Mouse (Mus musculus): ENCODE data around the gene Camsap2. TPM values are rescaled to one million over a fixed set of nuclear protein-coding genes. Genes with fewer than 3 reads are reported as not detected.

Gene Camsap2
- polyA plus RNA-seq, 1 experiment: 40.0 TPM

GRCm38 (mm10) chr1:136266127-136266526 is 79.8 kb downstream of the Camsap2 start:
- Histone ChIP-seq H3K4me3 (ENCODE audit: insufficient read depth, low read length) (no peak overlapping the region), H3K27ac (ENCODE audit: insufficient read depth, low read length) (no peak overlapping the region), H3K4me1 (ENCODE audit: control insufficient read depth, insufficient read depth, low read length) (no peaks in the 10 kb centered on the region)
- no peak for TF ChIP-seq POLR2A (IDR thresholded peaks at IDR 0.05; ENCODE audit: low read depth, low read length)
- no peak for TF ChIP-seq CTCF (IDR thresholded peaks at IDR 0.05; ENCODE audit: borderline replicate concordance, insufficient read depth, low read length)

GRCm38 (mm10) chr1:136263355-136263754 is 82.5 kb downstream of the Camsap2 start:
- no peak for TF ChIP-seq CTCF (IDR thresholded peaks at IDR 0.05; ENCODE audit: borderline replicate concordance, insufficient read depth, low read length)
- no peak for TF ChIP-seq POLR2A (IDR thresholded peaks at IDR 0.05; ENCODE audit: low read depth, low read length)
- Histone ChIP-seq H3K4me1 (ENCODE audit: control insufficient read depth, insufficient read depth, low read length) (no peaks in the 10 kb centered on the region), H3K27ac (ENCODE audit: insufficient read depth, low read length) (no peak overlapping the region), H3K4me3 (ENCODE audit: insufficient read depth, low read length) (no peak overlapping the region)

- Histone ChIP-seq H3K4me1 (ENCODE audit: control insufficient read depth, insufficient read depth, low read length) (no peaks in the 10 kb centered on the region), H3K27ac (ENCODE audit: insufficient read depth, low read length) (no peak within 1 kb of the TSS), H3K4me3 (ENCODE audit: insufficient read depth, low read length) (peak within 1 kb of the TSS; percentile 36)
- TF ChIP-seq CTCF (IDR thresholded peaks at IDR 0.05; ENCODE audit: borderline replicate concordance, insufficient read depth, low read length) (no peak), POLR2A (IDR thresholded peaks at IDR 0.05; ENCODE audit: low read depth, low read length) (no peak)
These were observed 85.2 kb downstream of the Camsap2 start, which contains the start of gene Gpr25 for GRCm38 (mm10) chr1:136260635-136261238. Gene Gpr25, minus strand, starts transcription at chr1:136260873.

- Histone ChIP-seq H3K27ac (ENCODE audit: insufficient read depth, low read length) (no peak overlapping the region), H3K4me3 (ENCODE audit: insufficient read depth, low read length) (peak overlapping the region; percentile 36), H3K4me1 (ENCODE audit: control insufficient read depth, insufficient read depth, low read length) (no peaks in the 10 kb centered on the region)
- TF ChIP-seq CTCF (IDR thresholded peaks at IDR 0.05; ENCODE audit: borderline replicate concordance, insufficient read depth, low read length): no peak
- TF ChIP-seq POLR2A (IDR thresholded peaks at IDR 0.05; ENCODE audit: low read depth, low read length): no peak
These were observed 85.8 kb downstream of the Camsap2 start for GRCm38 (mm10) chr1:136259893-136260634.

- Histone ChIP-seq H3K27ac (ENCODE audit: insufficient read depth, low read length) (no peak overlapping the region), H3K4me1 (ENCODE audit: control insufficient read depth, insufficient read depth, low read length) (no peaks in the 10 kb centered on the region), H3K4me3 (ENCODE audit: insufficient read depth, low read length) (no peak overlapping the region)
- no peak for TF ChIP-seq POLR2A (IDR thresholded peaks at IDR 0.05; ENCODE audit: low read depth, low read length)
- no peak for TF ChIP-seq CTCF (IDR thresholded peaks at IDR 0.05; ENCODE audit: borderline replicate concordance, insufficient read depth, low read length)
These were observed 86.4 kb downstream of the Camsap2 start for GRCm38 (mm10) chr1:136259543-136259892.

- Histone ChIP-seq H3K4me1 (ENCODE audit: control insufficient read depth, insufficient read depth, low read length) (no peaks in the 10 kb centered on the region), H3K27ac (ENCODE audit: insufficient read depth, low read length) (no peak overlapping the region), H3K4me3 (ENCODE audit: insufficient read depth, low read length) (no peak overlapping the region)
- TF ChIP-seq POLR2A (IDR thresholded peaks at IDR 0.05; ENCODE audit: low read depth, low read length) (no peak), CTCF (IDR thresholded peaks at IDR 0.05; ENCODE audit: borderline replicate concordance, insufficient read depth, low read length) (no peak)
These were observed 87.4 kb downstream of the Camsap2 start for GRCm38 (mm10) chr1:136258495-136258894.

GRCm38 (mm10) chr1:136255657-136256056 is 90.2 kb downstream of the Camsap2 start:
- no peak overlapping the region for H3K4me3 ChIP-seq (ENCODE audit: insufficient read depth, low read length)
- no peaks in the 10 kb centered on the region for H3K4me1 ChIP-seq (ENCODE audit: control insufficient read depth, insufficient read depth, low read length)
- H3K27ac ChIP-seq (ENCODE audit: insufficient read depth, low read length): no peak overlapping the region
- TF ChIP-seq POLR2A (IDR thresholded peaks at IDR 0.05; ENCODE audit: low read depth, low read length) (no peak), CTCF (IDR thresholded peaks at IDR 0.05; ENCODE audit: borderline replicate concordance, insufficient read depth, low read length) (no peak)

- Histone ChIP-seq H3K4me3 (ENCODE audit: insufficient read depth, low read length) (no peak overlapping the region), H3K4me1 (ENCODE audit: control insufficient read depth, insufficient read depth, low read length) (no peaks in the 10 kb centered on the region), H3K27ac (ENCODE audit: insufficient read depth, low read length) (no peak overlapping the region)
- TF ChIP-seq CTCF (IDR thresholded peaks at IDR 0.05; ENCODE audit: borderline replicate concordance, insufficient read depth, low read length): no peak
- TF ChIP-seq POLR2A (IDR thresholded peaks at IDR 0.05; ENCODE audit: low read depth, low read length): no peak
These were observed 90.7 kb downstream of the Camsap2 start for GRCm38 (mm10) chr1:136255174-136255573.

GRCm38 (mm10) chr1:136254503-136255065 is 91.3 kb downstream of the Camsap2 start:
- H3K27ac ChIP-seq (ENCODE audit: insufficient read depth, low read length): no peak overlapping the region
- H3K4me1 ChIP-seq (ENCODE audit: control insufficient read depth, insufficient read depth, low read length): no peaks in the 10 kb centered on the region
- H3K4me3 ChIP-seq (ENCODE audit: insufficient read depth, low read length): no peak overlapping the region
- TF ChIP-seq CTCF (IDR thresholded peaks at IDR 0.05; ENCODE audit: borderline replicate concordance, insufficient read depth, low read length) (no peak), POLR2A (IDR thresholded peaks at IDR 0.05; ENCODE audit: low read depth, low read length) (no peak)

GRCm38 (mm10) chr1:136253472-136253871 is 92.4 kb downstream of the Camsap2 start:
- Histone ChIP-seq H3K4me1 (ENCODE audit: control insufficient read depth, insufficient read depth, low read length) (no peaks in the 10 kb centered on the region), H3K27ac (ENCODE audit: insufficient read depth, low read length) (no peak overlapping the region), H3K4me3 (ENCODE audit: insufficient read depth, low read length) (no peak overlapping the region)
- TF ChIP-seq CTCF (IDR thresholded peaks at IDR 0.05; ENCODE audit: borderline replicate concordance, insufficient read depth, low read length) (no peak), POLR2A (IDR thresholded peaks at IDR 0.05; ENCODE audit: low read depth, low read length) (no peak)

All from embryonic fibroblast, embryonic 13.5 days (primary cell).